Mouse (Mus musculus) inflammation-experienced regulatory T-cells, adult 6 months (primary cell): Measurements from ENCODE around the gene Efr3b. TPM values are rescaled to one million over a fixed set of nuclear protein-coding genes. Genes with fewer than 3 reads are reported as not detected.

Experiments
- ATAC-seq: one replicate; pipeline ENCODE4 v1.8.0; 2017
- polyA plus RNA-seq, 3 experiments: library from polyadenylated mRNA; unstranded; fragments of 100-300 nt; shearing (Covaris generic); gene quantifications; one replicate each; pipeline ENCODE4 v1.2.1; 2017

Gene Efr3b
- polyA plus RNA-seq, 3 experiments from 2014 or later: 0.29 to 0.43 TPM; not detected in 1

GRCm38 (mm10) chr12:4036157-4036556, 2.6 kb downstream of the Efr3b start:
- no peak for ATAC-seq

- no peak for ATAC-seq
These were observed 9.7 kb downstream of the Efr3b start for GRCm38 (mm10) chr12:4029064-4029463.

GRCm38 (mm10) chr12:4028516-4028915, 10.2 kb downstream of the Efr3b start:
- no peak for ATAC-seq

GRCm38 (mm10) chr12:4024356-4024755, 14.4 kb downstream of the Efr3b start:
- ATAC-seq: no peak

GRCm38 (mm10) chr12:4023501-4023900, 15.2 kb downstream of the Efr3b start:
- ATAC-seq: no peak

- no peak for ATAC-seq
These were observed 15.9 kb downstream of the Efr3b start for GRCm38 (mm10) chr12:4022845-4023244.

GRCm38 (mm10) chr12:4020505-4020904, 18.2 kb downstream of the Efr3b start:
- no peak for ATAC-seq

- no peak for ATAC-seq
These were observed 22.4 kb downstream of the Efr3b start for GRCm38 (mm10) chr12:4016321-4016720.

- no peak for ATAC-seq
These were observed 23.0 kb downstream of the Efr3b start for GRCm38 (mm10) chr12:4015741-4016140.

GRCm38 (mm10) chr12:4015255-4015654, 23.5 kb downstream of the Efr3b start:
- no peak for ATAC-seq

GRCm38 (mm10) chr12:4011715-4012114, 27.0 kb downstream of the Efr3b start:
- ATAC-seq: no peak

GRCm38 (mm10) chr12:4011301-4011700, 27.4 kb downstream of the Efr3b start:
- ATAC-seq: no peak

- ATAC-seq: no peak
These were observed 30.0 kb downstream of the Efr3b start for GRCm38 (mm10) chr12:4008731-4009130.

- ATAC-seq: no peak
These were observed 30.9 kb downstream of the Efr3b start for GRCm38 (mm10) chr12:4007766-4008165.

- no peak for ATAC-seq
These were observed 31.5 kb downstream of the Efr3b start for GRCm38 (mm10) chr12:4007181-4007580.

- no peak for ATAC-seq
These were observed 32.6 kb downstream of the Efr3b start for GRCm38 (mm10) chr12:4006079-4006478.

- ATAC-seq: no peak
These were observed 34.1 kb downstream of the Efr3b start for GRCm38 (mm10) chr12:4004648-4005047.

- ATAC-seq: no peak
These were observed 38.3 kb downstream of the Efr3b start for GRCm38 (mm10) chr12:4000406-4000805.

- no peak for ATAC-seq
These were observed 42.0 kb downstream of the Efr3b start for GRCm38 (mm10) chr12:3996749-3997148.

- ATAC-seq: no peak
These were observed 47.7 kb downstream of the Efr3b start for GRCm38 (mm10) chr12:3991047-3991446.

- ATAC-seq: no peak
These were observed 48.8 kb downstream of the Efr3b start for GRCm38 (mm10) chr12:3989943-3990342.

- ATAC-seq: no peak
These were observed 54.3 kb downstream of the Efr3b start for GRCm38 (mm10) chr12:3984446-3984845.

- peak; percentile 49 for ATAC-seq
These were observed 55.0 kb downstream of the Efr3b start for GRCm38 (mm10) chr12:3983736-3984135.

GRCm38 (mm10) chr12:3982257-3982656, 56.5 kb downstream of the Efr3b start:
- peak; percentile 17 for ATAC-seq

- ATAC-seq: peak; percentile 89
These were observed 57.2 kb downstream of the Efr3b start for GRCm38 (mm10) chr12:3981350-3982131.
